Mouse (Mus musculus) lung, postnatal 4 days (tissue): Measurements from ENCODE around the gene Magix.

ENCODE experiments used
- DNase-seq, 2 experiments: peaks; one replicate each; pipeline ENCODE4 v3.0.0; 2021

Gene Magix

GRCm38 (mm10) chrX:7673578-7674281, 7.3 kb downstream of the Magix start:
- peak; percentile 40 to 52 for DNase-seq

GRCm38 (mm10) chrX:7672739-7673138, 8.3 kb downstream of the Magix start:
- peak in 1 of 2 experiments; percentile 39 for DNase-seq

GRCm38 (mm10) chrX:7670921-7671623, 10.0 kb downstream of the Magix start, which contains the start of gene Plp2:
Plp2 (minus strand) TSS chrX:7671390.
- peak; percentile 60 to 72 for DNase-seq

- peak; percentile 80 to 84 for DNase-seq
Measured at GRCm38 (mm10) chrX:7670390-7670881, 10.6 kb downstream of the Magix start.

- DNase-seq, result no peak
Measured at GRCm38 (mm10) chrX:7665739-7666502, 15.1 kb downstream of the Magix start.

GRCm38 (mm10) chrX:7664791-7665190, 16.3 kb downstream of the Magix start:
- DNase-seq, result no peak

- no peak for DNase-seq
Measured at GRCm38 (mm10) chrX:7662936-7663335, 18.1 kb downstream of the Magix start.

- DNase-seq, result no peak
Measured at GRCm38 (mm10) chrX:7661086-7661485, 20.0 kb downstream of the Magix start.

- no peak for DNase-seq
Measured at GRCm38 (mm10) chrX:7658785-7659589, 22.1 kb downstream of the Magix start.

- peak; percentile 46 to 68 for DNase-seq
Measured at GRCm38 (mm10) chrX:7658031-7658784, 22.8 kb downstream of the Magix start.

GRCm38 (mm10) chrX:7657221-7657639, 23.8 kb downstream of the Magix start, which contains the start of gene Prickle3:
Prickle3 (plus strand) TSS chrX:7657260.
- peak; percentile 71 to 75 for DNase-seq

- peak; percentile 85 to 92 for DNase-seq
Measured at GRCm38 (mm10) chrX:7648671-7649304, 32.3 kb downstream of the Magix start.

GRCm38 (mm10) chrX:7645349-7645748, 35.7 kb downstream of the Magix start:
- DNase-seq, result peak; percentile 55 to 82

GRCm38 (mm10) chrX:7640785-7641184, 40.3 kb downstream of the Magix start:
- DNase-seq, result no peak

- DNase-seq, result no peak
Measured at GRCm38 (mm10) chrX:7639536-7640325, 41.3 kb downstream of the Magix start.

GRCm38 (mm10) chrX:7638401-7639091, 42.5 kb downstream of the Magix start, which contains the start of gene Syp:
Syp (plus strand) TSS chrX:7638471.
- peak; percentile 73 to 82 for DNase-seq

GRCm38 (mm10) chrX:7635101-7635500, 46.0 kb downstream of the Magix start:
- DNase-seq, result no peak

- DNase-seq, result no peak
Measured at GRCm38 (mm10) chrX:7632560-7632959, 48.5 kb downstream of the Magix start.
